In the genomic region with DNA sequence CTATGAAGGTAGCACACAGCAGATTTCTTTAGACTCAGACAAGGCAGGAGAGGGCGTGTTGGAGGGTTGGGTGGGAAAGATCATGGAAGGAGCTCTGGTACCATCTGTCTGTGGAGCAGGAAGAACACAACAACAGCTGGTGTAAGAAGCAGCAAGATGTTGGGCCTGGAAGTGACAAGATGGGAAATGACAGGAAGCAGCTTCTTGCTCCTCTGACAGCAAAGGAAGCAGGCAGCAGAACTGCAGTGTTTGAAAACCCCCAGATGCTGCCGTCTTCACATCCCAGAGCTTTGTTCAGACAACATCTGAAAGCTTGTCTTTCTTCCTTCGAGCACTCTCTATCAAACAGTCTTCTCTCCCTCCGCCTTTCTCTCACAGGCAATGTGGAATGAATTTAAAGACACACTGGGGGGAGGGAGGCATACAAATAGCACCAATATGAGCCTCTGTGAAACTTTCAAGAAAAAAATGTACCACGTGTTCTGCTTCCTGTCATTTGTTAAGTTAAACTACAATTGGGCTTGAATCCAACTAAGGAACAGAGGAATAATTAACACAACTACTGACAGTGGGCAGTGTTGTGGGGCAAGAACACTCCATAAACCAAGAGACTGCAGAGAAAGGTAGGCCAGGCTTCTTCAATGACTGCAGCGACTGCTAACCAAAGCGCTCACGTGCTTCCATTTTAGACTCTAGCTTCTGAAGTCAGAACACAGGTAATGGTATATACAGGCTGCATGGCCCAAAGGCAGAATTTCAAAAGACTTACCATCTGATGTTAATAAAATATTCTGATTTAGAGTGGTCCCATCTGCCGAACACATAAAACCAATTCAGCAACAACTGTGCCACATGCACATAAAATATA, we compare ENCODE assay signal across 8 mouse cellular contexts.
DNase-seq lines count a peak whose midpoint lies in the region; ATAC-seq lines count a peak whose summit lies in the region.

No protein-coding gene starts in this region.

- peak; percentile 74 for ATAC-seq in forebrain, embryonic 16.5 days
- ATAC-seq in hindbrain, embryonic 16.5 days: peak; percentile 48; the same call in 1 of the 2 replicates

- H3K27ac ChIP-seq in forebrain, embryonic 16.5 days (ENCODE audit: low read length): peak overlapping the region; percentile 4
- 0 out of 2 replicates have a peak overlapping the region, but pooled peaks have one; percentile 45 for H3K27ac ChIP-seq in hindbrain, embryonic 16.5 days (ENCODE audit: low read depth, low read length)

- H3K4me2 ChIP-seq in forebrain, embryonic 16.5 days (ENCODE audit: low read length): no peak overlapping the region
- no peak overlapping the region for H3K4me2 ChIP-seq in hindbrain, embryonic 16.5 days (ENCODE audit: low read length)

- H3K27me3 ChIP-seq in forebrain, embryonic 16.5 days (replicated peaks; ENCODE audit: control insufficient read depth, insufficient read depth, low read length): no peaks in the 10 kb centered on the region
- no peaks in the 10 kb centered on the region for H3K27me3 ChIP-seq in hindbrain, embryonic 16.5 days (replicated peaks; ENCODE audit: control insufficient read depth, insufficient read depth, low read length)

- no peaks in the 10 kb centered on the region for H3K9me3 ChIP-seq in forebrain, embryonic 16.5 days (ENCODE audit: control insufficient read depth, low read length)
- H3K9me3 ChIP-seq in hindbrain, embryonic 16.5 days (ENCODE audit: control insufficient read depth, low read length): no peaks in the 10 kb centered on the region

- H3K36me3 ChIP-seq in forebrain, embryonic 16.5 days (ENCODE audit: control insufficient read depth, insufficient read depth): no peaks in the 10 kb centered on the region
- no peaks in the 10 kb centered on the region for H3K36me3 ChIP-seq in hindbrain, embryonic 16.5 days (ENCODE audit: control insufficient read depth, insufficient read depth, low read length)

- H3K9ac ChIP-seq in forebrain, embryonic 16.5 days (replicated peaks; ENCODE audit: low read depth, low read length): no peak overlapping the region
- H3K9ac ChIP-seq in hindbrain, embryonic 16.5 days (ENCODE audit: low read depth, low read length): no peak overlapping the region

- H3K4me3 ChIP-seq in forebrain, embryonic 16.5 days (replicated peaks; ENCODE audit: low read length): no peak overlapping the region
- no peak overlapping the region for H3K4me3 ChIP-seq in hindbrain, embryonic 16.5 days (ENCODE audit: low read length)

- peaks cover 21% of the 10 kb centered on the region for H3K4me1 ChIP-seq in forebrain, embryonic 16.5 days (replicated peaks; ENCODE audit: control insufficient read depth, insufficient read depth, low read length)
- H3K4me1 ChIP-seq in hindbrain, embryonic 16.5 days (ENCODE audit: control insufficient read depth, insufficient read depth, low read depth, low read length): peaks cover 5% of the 10 kb centered on the region

- WGBS in forebrain, embryonic 16.5 days: 34% methylated on average over 9 of the region's 9 CpGs
- WGBS in hindbrain, embryonic 16.5 days: 35% methylated on average over 9 of the region's 9 CpGs

- intact Hi-C loops in heart, postnatal 36 days (cut with DNase I): no loop called here
- intact Hi-C loops in left cerebral cortex, postnatal 14 days (cut with DNase I): no loop called here
- intact Hi-C loops in gastrocnemius, postnatal 14 days (cut with DNase I; ENCODE audit: low total_unique reads): no loop called here

- DNase-seq in heart, adult 8-10 months (ENCODE audit: low spot score): peak; percentile 7
- no peak for DNase-seq in heart, postnatal 36 days
- DNase-seq in left cerebral cortex, postnatal 14 days (ENCODE audit: low spot score in 2 of 2): peak; percentile 50 to 62
- peak; percentile 78 for DNase-seq in retina, embryonic 14.5 days (ENCODE audit: low spot score)
- DNase-seq in gastrocnemius, postnatal 14 days: no peak
- DNase-seq in natural killer cell, adult 2 months (ENCODE audit: low spot score in 2 of 2): no peak

Comparison
In these comparisons a context has a peak if more than half of its experiments do, and no peak if none do; other contexts are left out.
1. DNase-seq: peak in heart, adult 8-10 months (single experiment), left cerebral cortex, postnatal 14 days (2 of 2) and retina, embryonic 14.5 days (single experiment); none in heart, postnatal 36 days (0 of 2), gastrocnemius, postnatal 14 days (single experiment) and natural killer cell, adult 2 months (0 of 2).